Mouse (Mus musculus): ENCODE data around the gene Bcl2a1d. TPM values are rescaled to one million over a fixed set of nuclear protein-coding genes. Genes with fewer than 3 reads are reported as not detected.

The Bcl2a1d gene
- polyA plus RNA-seq (2012; rRNA removed): 0.28 and 1.1 TPM in 2 replicates

DNA sequence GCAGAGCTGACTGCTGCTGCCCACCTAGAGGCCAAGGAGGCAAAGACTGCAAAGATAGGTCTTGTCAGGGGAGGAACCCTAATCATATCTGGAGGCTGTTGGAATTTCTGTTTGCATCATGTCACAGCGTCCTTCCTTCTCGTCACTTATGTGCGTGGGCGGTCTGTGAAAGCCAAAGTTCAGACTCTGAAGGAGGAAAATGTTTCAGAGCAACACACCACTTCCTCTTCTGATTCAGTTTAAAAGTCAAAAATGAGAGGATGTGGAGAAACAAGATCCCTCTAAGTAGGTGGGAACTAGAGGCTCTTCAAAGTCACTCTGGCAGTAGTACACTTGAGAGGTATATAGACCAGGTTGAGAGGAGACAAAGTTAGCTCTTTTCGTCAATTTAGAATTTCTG, at the start of gene Bcl2a1d:
TSS of gene Bcl2a1d (minus strand) at position 187 of the 400 bp plus-strand sequence.

DNA sequence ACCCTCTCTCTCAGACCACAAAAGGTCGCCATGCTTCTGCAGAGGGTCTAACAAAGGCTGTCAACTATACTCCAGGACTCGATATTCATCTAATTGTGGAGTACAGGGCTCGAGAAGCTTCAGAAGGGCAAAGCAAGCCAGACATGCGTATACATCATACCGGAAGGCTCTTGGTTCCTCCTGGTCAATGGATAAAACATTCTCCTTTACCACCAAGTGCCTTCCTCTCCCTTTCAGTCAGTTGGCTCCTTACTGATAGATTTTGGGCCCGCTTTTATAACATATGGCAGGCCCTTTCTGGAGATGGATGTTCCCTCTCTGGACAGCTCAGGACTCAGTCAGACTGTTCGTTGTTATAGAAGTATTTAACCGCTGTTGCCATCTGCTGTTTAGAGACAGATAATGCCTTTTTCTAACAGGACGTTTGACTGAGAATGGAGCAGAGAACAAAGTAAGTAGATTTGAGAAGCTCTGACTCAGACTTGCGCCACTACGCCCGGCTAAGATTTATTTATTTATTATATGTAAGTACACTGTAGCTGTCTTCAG, 11.7 kb downstream of the Bcl2a1d start, which contains the start of gene Mthfsl:
TSS of gene Mthfsl (minus strand) at position 308 of the 549 bp plus-strand sequence.

Other genes with a start within 250 kb of the Bcl2a1d start
- 1.3 and 3.1 TPM in 2 replicates for gene Syncrip, start 249.3 kb downstream of the Bcl2a1d start, polyA plus RNA-seq (2012; rRNA removed)
- 1.5 and 2.1 TPM in 2 replicates for gene Zfp949, start 183.9 kb downstream of the Bcl2a1d start, polyA plus RNA-seq (2012; rRNA removed)
- gene Trim43a, start 151.0 kb downstream of the Bcl2a1d start, polyA plus RNA-seq (2012; rRNA removed): not detected in 2 replicates
- gene Mthfsl, start 11.6 kb downstream of the Bcl2a1d start, polyA plus RNA-seq (2012; rRNA removed): 7.0 and 10.2 TPM in 2 replicates
- not detected in 2 replicates for gene Trim43c, start 107.2 kb upstream of the Bcl2a1d start, polyA plus RNA-seq (2012; rRNA removed)
- 0.35 and 0.87 TPM in 2 replicates for gene Bcl2a1a, start 225.0 kb upstream of the Bcl2a1d start, polyA plus RNA-seq (2012; rRNA removed)